Mouse (Mus musculus): ENCODE data around the gene Pdpk1.

DNA sequence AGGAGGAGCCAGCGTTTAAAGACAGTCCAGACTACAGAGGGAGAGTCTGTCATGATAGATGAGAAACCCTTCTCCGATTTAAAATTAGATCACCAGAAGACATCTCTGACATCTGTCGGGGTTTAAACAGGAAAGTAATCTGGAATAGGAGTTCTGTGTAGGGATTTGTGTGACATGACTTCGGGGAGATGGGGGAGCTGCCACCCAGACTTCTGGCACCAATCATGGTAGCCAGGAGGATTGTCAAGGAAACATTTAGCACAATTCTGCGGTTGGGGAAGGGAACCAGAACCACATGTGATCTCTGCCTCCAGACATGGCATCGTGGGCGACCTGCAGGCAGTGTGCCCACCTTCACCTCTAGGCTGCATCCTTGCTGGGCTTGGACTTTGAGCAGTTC is 121.2 kb downstream of the Pdpk1 start:
- TF ChIP-seq POLR2A (IDR thresholded peaks at IDR 0.05; ENCODE audit: low read depth, low read length), result no peak
- TF ChIP-seq CTCF (IDR thresholded peaks at IDR 0.05; ENCODE audit: borderline replicate concordance, insufficient read depth, low read length), result no peak
